ENCODE assay signal across 8 mouse cellular contexts in the genomic region with DNA sequence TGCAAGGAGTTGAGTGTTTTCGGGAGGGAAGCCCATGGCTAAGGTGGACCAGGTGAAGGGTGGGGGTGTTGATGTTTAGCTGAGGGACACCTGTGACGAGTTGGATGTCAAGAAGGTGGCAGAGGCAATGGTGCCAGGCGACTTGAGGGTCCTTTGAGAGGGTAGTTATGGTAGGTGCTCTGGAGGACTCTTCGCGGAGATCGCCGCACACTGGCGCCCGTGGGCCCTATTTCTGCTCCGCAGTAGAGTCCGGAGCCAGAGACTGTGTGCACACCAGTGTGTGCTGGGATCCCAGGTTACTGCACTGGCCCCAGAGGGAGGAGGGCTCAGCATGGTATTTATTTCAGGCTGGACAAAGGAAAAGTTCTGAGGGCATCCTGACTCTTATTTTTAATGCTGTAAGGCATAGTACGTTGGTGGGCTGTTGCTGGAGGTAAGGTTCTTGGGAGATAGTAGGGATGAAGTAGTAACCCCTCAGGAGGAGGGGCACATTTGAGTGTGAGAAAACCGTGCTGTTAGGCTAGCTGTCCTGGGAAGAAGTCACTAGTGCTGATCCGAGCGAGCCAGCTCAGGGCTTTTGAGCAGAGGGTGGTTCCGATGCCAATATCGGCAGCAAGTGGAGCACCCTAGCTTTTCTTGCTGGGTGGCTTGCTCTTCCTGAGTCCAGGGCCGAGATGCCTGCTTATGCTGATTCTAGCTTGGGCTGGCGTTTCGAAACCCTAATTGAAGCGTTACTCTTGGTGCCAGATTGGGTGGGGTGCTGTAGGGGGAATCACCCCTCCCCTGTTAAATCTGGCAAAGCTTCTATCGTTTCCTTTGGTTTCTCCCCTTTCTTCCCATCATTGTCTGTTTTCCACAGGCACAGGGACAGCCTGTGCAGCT. TPM values are rescaled to one million over a fixed set of nuclear protein-coding genes. Genes with fewer than 3 reads are reported as not detected.
DNase-seq lines count a peak whose midpoint lies in the region; ATAC-seq and TF ChIP-seq lines count a peak whose summit lies in the region.

No protein-coding gene starts in this region.

- DNase-seq in cerebellum, adult 9-11 months = peak; percentile 33
- DNase-seq in cerebellum, postnatal 4 days (ENCODE audit: low spot score in 2 of 2) = no peak
- peak; percentile 64 for DNase-seq in intestine, embryonic 14.5 days (ENCODE audit: low spot score)
- DNase-seq in liver, postnatal 0 days = peak; percentile 38
- no peak for DNase-seq in left cerebral cortex, adult 18-20 months (ENCODE audit: low spot score in 2 of 2)

- peak overlapping the region; percentile 76 for H3K4me2 ChIP-seq in intestine, embryonic 14.5 days (ENCODE audit: low read length)
- peak overlapping the region; percentile 89 for H3K4me2 ChIP-seq in liver, postnatal 0 days (ENCODE audit: low read depth, low read length)

- TF ChIP-seq CTCF in E14TG2a.4 (conservative IDR thresholded peaks at IDR 0.05; ENCODE audit: low read length) = no peak
- TF ChIP-seq CTCF in liver, postnatal 0 days (IDR thresholded peaks at IDR 0.05; ENCODE audit: low read depth) = no peak
- no peak for TF ChIP-seq CTCF in olfactory bulb, adult 2 months (IDR thresholded peaks at IDR 0.05; ENCODE audit: insufficient read depth, low read depth, low read length)

- no peak for TF ChIP-seq EP300 in liver, postnatal 0 days (IDR thresholded peaks at IDR 0.05; ENCODE audit: low read depth)

- H3K27me3 ChIP-seq in E14TG2a.4 (ENCODE audit: insufficient read depth, low read length) = no peaks in the 10 kb centered on the region
- no peaks in the 10 kb centered on the region for H3K27me3 ChIP-seq in intestine, embryonic 14.5 days (replicated peaks; ENCODE audit: control insufficient read depth, insufficient read depth, low read length)
- H3K27me3 ChIP-seq in liver, postnatal 0 days (ENCODE audit: insufficient read depth, low read length) = no peaks in the 10 kb centered on the region

- peak overlapping the region; percentile 98 for H3K4me3 ChIP-seq in E14TG2a.4 (replicated peaks; ENCODE audit: low read length)
- peak overlapping the region; percentile 97 for H3K4me3 ChIP-seq in intestine, embryonic 14.5 days (ENCODE audit: low read depth, low read length)
- peak overlapping the region; percentile 99 for H3K4me3 ChIP-seq in liver, postnatal 0 days (ENCODE audit: low read depth, low read length)
- H3K4me3 ChIP-seq in olfactory bulb, adult 2 months (ENCODE audit: insufficient read depth, low read depth, low read length) = peak overlapping the region; percentile 95

- no peak for TF ChIP-seq POLR2A in olfactory bulb, adult 2 months (IDR thresholded peaks at IDR 0.05; ENCODE audit: insufficient read depth, low read depth, low read length)

- H3K4me1 ChIP-seq in E14TG2a.4 (replicated peaks; ENCODE audit: low read depth, low read length) = peaks cover 47% of the 10 kb centered on the region
- peaks cover 11% of the 10 kb centered on the region for H3K4me1 ChIP-seq in intestine, embryonic 14.5 days (replicated peaks; ENCODE audit: control insufficient read depth, insufficient read depth, low read length)
- peaks cover 23% of the 10 kb centered on the region for H3K4me1 ChIP-seq in liver, postnatal 0 days (ENCODE audit: insufficient read depth)
- peaks cover 10% of the 10 kb centered on the region for H3K4me1 ChIP-seq in olfactory bulb, adult 2 months (ENCODE audit: control insufficient read depth, insufficient read depth, low read length)

- peak overlapping the region; percentile 40; the same call in 1 of the 2 replicates for H3K27ac ChIP-seq in intestine, embryonic 14.5 days (ENCODE audit: low read depth)
- peak overlapping the region; percentile 99 for H3K27ac ChIP-seq in liver, postnatal 0 days (ENCODE audit: low read depth)
- H3K27ac ChIP-seq in olfactory bulb, adult 2 months (ENCODE audit: insufficient read depth, low read depth, low read length) = 0 out of 2 replicates have a peak overlapping the region, but pooled peaks have one; percentile 22

- ATAC-seq in erythroid progenitor cell, adult 5-6 weeks (replicated peaks; ENCODE audit: low FRiP score, poor library complexity, severe bottlenecking) = peak; percentile 43
- ATAC-seq in intestine, embryonic 14.5 days (replicated peaks; ENCODE audit: low FRiP score, low TSS enrichment, low read depth) = 0 out of 2 replicates have a peak, but pooled peaks have one; percentile 22
- no peak; the same call in 1 of the 2 replicates for ATAC-seq in liver, postnatal 0 days

- peak overlapping the region; percentile 67 for H3K9ac ChIP-seq in intestine, embryonic 14.5 days (ENCODE audit: low read length)
- peak overlapping the region; percentile 98 for H3K9ac ChIP-seq in liver, postnatal 0 days (replicated peaks)

- H3K9me3 ChIP-seq in E14TG2a.4 (ENCODE audit: low read length) = no peaks in the 10 kb centered on the region
- no peaks in the 10 kb centered on the region for H3K9me3 ChIP-seq in intestine, embryonic 14.5 days (ENCODE audit: control insufficient read depth, low read length)
- no peaks in the 10 kb centered on the region for H3K9me3 ChIP-seq in liver, postnatal 0 days (ENCODE audit: low read length)

- peaks cover 23% of the 10 kb centered on the region for H3K36me3 ChIP-seq in E14TG2a.4 (ENCODE audit: insufficient read depth, low read length)
- 0 out of 2 replicates have a peak, but pooled peaks cover 21% of the 10 kb centered on the region for H3K36me3 ChIP-seq in intestine, embryonic 14.5 days (ENCODE audit: control insufficient read depth, insufficient read depth, low read length)
- peaks cover 20% of the 10 kb centered on the region for H3K36me3 ChIP-seq in liver, postnatal 0 days (replicated peaks; ENCODE audit: insufficient read depth, low read length)

- 16% methylated on average over 22 of the region's 22 CpGs for WGBS in intestine, embryonic 14.5 days
- 4% methylated on average over 22 of the region's 22 CpGs for WGBS in liver, postnatal 0 days (ENCODE audit: insufficient replicate concordance)
- 2% methylated on average over 22 of the region's 22 CpGs for WGBS in olfactory bulb, adult 2 months

RNA-seq across cellular contexts. Expression of a gene that starts 0.7 kb away (rescaled TPM):
- 5.0 and 8.8 TPM in 2 replicates for total RNA-seq in erythroid progenitor cell, adult 5-6 weeks (2015; ENCODE audit: low replicate concordance)
- total RNA-seq in erythroid progenitor cell, adult 5-6 weeks (2017; ENCODE audit: low replicate concordance) = 6.7 and 9.2 TPM in 2 replicates
- 39.6 and 40.2 TPM in 2 replicates for polyA plus RNA-seq in intestine, embryonic 14.5 days (2014; fragmentation: Nextera tagmentation; extraction: Ambion mirVana)
- polyA plus RNA-seq in liver, postnatal 0 days (2015; fragmentation: Nextera tagmentation; extraction: Ambion mirVana) = 40.4 and 48.8 TPM in 2 replicates
- 293 TPM in 1 of 2 replicates, not detected in the other for polyA plus RNA-seq in olfactory bulb, adult 2 months (2012; ENCODE audit: insufficient read depth, insufficient read length, low replicate concordance, missing spikeins)
- 10 to 100 TPM; 34.9 to 37.9 TPM for total RNA-seq in left cerebral cortex, adult 18-20 months (2021)

RNA-seq across cellular contexts. Expression of a gene that starts 26.5 kb away (rescaled TPM):
- total RNA-seq in erythroid progenitor cell, adult 5-6 weeks (2015; ENCODE audit: low replicate concordance) = 0.72 and 19.3 TPM in 2 replicates
- 0.98 and 5.8 TPM in 2 replicates for total RNA-seq in erythroid progenitor cell, adult 5-6 weeks (2017; ENCODE audit: low replicate concordance)
- 18.2 and 19.2 TPM in 2 replicates for polyA plus RNA-seq in intestine, embryonic 14.5 days (2014; fragmentation: Nextera tagmentation; extraction: Ambion mirVana)
- 63.0 and 63.4 TPM in 2 replicates for polyA plus RNA-seq in liver, postnatal 0 days (2015; fragmentation: Nextera tagmentation; extraction: Ambion mirVana)
- polyA plus RNA-seq in olfactory bulb, adult 2 months (2012; ENCODE audit: insufficient read depth, insufficient read length, low replicate concordance, missing spikeins) = not detected in 2 replicates
- 1 to 10 TPM; 3.5 to 5.6 TPM for total RNA-seq in left cerebral cortex, adult 18-20 months (2021)

RNA-seq across cellular contexts. Expression of a gene that starts 26.6 kb away (rescaled TPM):
- total RNA-seq in erythroid progenitor cell, adult 5-6 weeks (2015; ENCODE audit: low replicate concordance) = 4.6 and 15.1 TPM in 2 replicates
- 6.7 and 24.4 TPM in 2 replicates for total RNA-seq in erythroid progenitor cell, adult 5-6 weeks (2017; ENCODE audit: low replicate concordance)
- 64.3 and 73.9 TPM in 2 replicates for polyA plus RNA-seq in intestine, embryonic 14.5 days (2014; fragmentation: Nextera tagmentation; extraction: Ambion mirVana)
- polyA plus RNA-seq in liver, postnatal 0 days (2015; fragmentation: Nextera tagmentation; extraction: Ambion mirVana) = 17.0 and 17.1 TPM in 2 replicates
- polyA plus RNA-seq in olfactory bulb, adult 2 months (2012; ENCODE audit: insufficient read depth, insufficient read length, low replicate concordance, missing spikeins) = not detected in 2 replicates
- 100 to 1,000 TPM; 122 to 128 TPM for total RNA-seq in left cerebral cortex, adult 18-20 months (2021)

Comparison
In these comparisons a context has a peak if more than half of its experiments do, and no peak if none do; other contexts are left out.
1. DNase-seq: peak in cerebellum, adult 9-11 months (single experiment), intestine, embryonic 14.5 days (single experiment) and liver, postnatal 0 days (single experiment); none in cerebellum, postnatal 4 days (0 of 2) and left cerebral cortex, adult 18-20 months (0 of 2).
2. H3K27ac ChIP-seq: peak in every context shown above with its lines; median percentile 99 in liver, postnatal 0 days; 40 in intestine, embryonic 14.5 days; 22 in olfactory bulb, adult 2 months.
3. Peak in every context shown above with its lines, with median percentiles within 50 percentile points of each other: H3K4me3 ChIP-seq.